Mouse (Mus musculus): ENCODE measurements around the gene Hoxc9.

Hoxc9 gene

GRCm38 (mm10) chr15:102976171-102976570, at the start of gene Hoxc9:
TSS of gene Hoxc9 (plus strand) at chr15:102976439.
- no peak for DNase-seq (ENCODE audit: low spot score in 2 of 2)

GRCm38 (mm10) chr15:102927032-102927645, 49.1 kb upstream of the Hoxc9 start:
- DNase-seq (ENCODE audit: low spot score in 2 of 2) = no peak

- no peak for DNase-seq (ENCODE audit: low spot score in 2 of 2)
Measured at GRCm38 (mm10) chr15:102931706-102932358, 44.4 kb upstream of the Hoxc9 start.

- DNase-seq (ENCODE audit: low spot score in 2 of 2) = no peak
Measured at GRCm38 (mm10) chr15:102934438-102934837, 41.8 kb upstream of the Hoxc9 start.

GRCm38 (mm10) chr15:102934897-102935296, 41.3 kb upstream of the Hoxc9 start:
- DNase-seq (ENCODE audit: low spot score in 2 of 2) = no peak

- no peak for DNase-seq (ENCODE audit: low spot score in 2 of 2)
Measured at GRCm38 (mm10) chr15:102936279-102936972, 39.8 kb upstream of the Hoxc9 start, which contains the start of gene Hoxc12. TSS of gene Hoxc12 (plus strand) at chr15:102936757.

- no peak for DNase-seq (ENCODE audit: low spot score in 2 of 2)
Measured at GRCm38 (mm10) chr15:102937036-102937666, 39.1 kb upstream of the Hoxc9 start.

- DNase-seq (ENCODE audit: low spot score in 2 of 2) = no peak
Measured at GRCm38 (mm10) chr15:102939256-102940155, 36.7 kb upstream of the Hoxc9 start.

- DNase-seq (ENCODE audit: low spot score in 2 of 2) = no peak
Measured at GRCm38 (mm10) chr15:102942739-102943467, 33.3 kb upstream of the Hoxc9 start.

GRCm38 (mm10) chr15:102943468-102943813, 32.8 kb upstream of the Hoxc9 start:
- DNase-seq (ENCODE audit: low spot score in 2 of 2) = no peak

GRCm38 (mm10) chr15:102945185-102946077, 30.8 kb upstream of the Hoxc9 start:
- DNase-seq (ENCODE audit: low spot score in 2 of 2) = no peak

GRCm38 (mm10) chr15:102947276-102947675, 29.0 kb upstream of the Hoxc9 start:
- DNase-seq (ENCODE audit: low spot score in 2 of 2) = no peak

- DNase-seq (ENCODE audit: low spot score in 2 of 2) = no peak
Measured at GRCm38 (mm10) chr15:102948842-102949241, 27.4 kb upstream of the Hoxc9 start.

GRCm38 (mm10) chr15:102949696-102950095, 26.5 kb upstream of the Hoxc9 start:
- no peak for DNase-seq (ENCODE audit: low spot score in 2 of 2)

GRCm38 (mm10) chr15:102950877-102951276, 25.4 kb upstream of the Hoxc9 start:
- no peak for DNase-seq (ENCODE audit: low spot score in 2 of 2)

GRCm38 (mm10) chr15:102953561-102953960, 22.7 kb upstream of the Hoxc9 start:
- DNase-seq (ENCODE audit: low spot score in 2 of 2) = no peak

- DNase-seq (ENCODE audit: low spot score in 2 of 2) = no peak
Measured at GRCm38 (mm10) chr15:102954192-102955006, 21.8 kb upstream of the Hoxc9 start, which contains the start of gene Hoxc11. TSS of gene Hoxc11 (plus strand) at chr15:102954427.

GRCm38 (mm10) chr15:102955007-102955382, 21.2 kb upstream of the Hoxc9 start:
- DNase-seq (ENCODE audit: low spot score in 2 of 2) = no peak

All from spleen, postnatal 10 days (tissue).